In genomic region chr1:24137133-24137532, GRCm38 (mm10) we compare ENCODE assay signal across 8 mouse cellular contexts. TPM values are rescaled to one million over a fixed set of nuclear protein-coding genes. Genes with fewer than 3 reads are reported as not detected.
DNase-seq lines count a peak whose midpoint lies in the region; ATAC-seq and TF ChIP-seq lines count a peak whose summit lies in the region.

No protein-coding gene starts in this region.

- intact Hi-C loops in heart, adult 2 months (cut with DNase I): loop anchor here (5.0 kb wide), 1 partner anchor 110 kb away; no protein-coding TSS in a partner anchor
- intact Hi-C loops in heart, postnatal 25 days (cut with DNase I): loop anchor here (10.0 kb wide), 2 partner anchors 108 to 312 kb away; no protein-coding TSS in a partner anchor

- WGBS in heart, adult 2 months: 6% methylated on average over 3 of the region's 3 CpGs
- 7% methylated on average over 3 of the region's 3 CpGs for WGBS in embryonic facial prominence, embryonic 10.5 days
- 20% methylated on average over 3 of the region's 3 CpGs for WGBS in intestine, embryonic 14.5 days
- 17% methylated on average over 3 of the region's 3 CpGs for WGBS in midbrain, postnatal 0 days

- TF ChIP-seq CTCF in heart, adult 2 months (IDR thresholded peaks at IDR 0.05): peak; percentile 94
- TF ChIP-seq CTCF in midbrain, postnatal 0 days (IDR thresholded peaks at IDR 0.05): peak; percentile 83

- H3K79me2 ChIP-seq in heart, adult 2 months (replicated peaks; ENCODE audit: control insufficient read depth, insufficient read depth, low read length): no peaks in the 10 kb centered on the region

- H3K4me2 ChIP-seq in intestine, embryonic 14.5 days (ENCODE audit: low read length): no peak overlapping the region
- H3K4me2 ChIP-seq in midbrain, postnatal 0 days (ENCODE audit: low read depth, low read length, poor library complexity, severe bottlenecking): no peak overlapping the region

- no peak for ATAC-seq in intestine, embryonic 14.5 days (replicated peaks; ENCODE audit: low FRiP score, low TSS enrichment, low read depth)
- ATAC-seq in midbrain, postnatal 0 days (ENCODE audit: low FRiP score): no peak

- no peak overlapping the region for H3K27ac ChIP-seq in heart, adult 2 months
- no peak overlapping the region for H3K27ac ChIP-seq in embryonic facial prominence, embryonic 10.5 days (replicated peaks)
- no peak overlapping the region for H3K27ac ChIP-seq in intestine, embryonic 14.5 days (ENCODE audit: low read depth)
- H3K27ac ChIP-seq in midbrain, postnatal 0 days (ENCODE audit: low read depth, low read length): no peak overlapping the region

- peak; percentile 23 to 42 for DNase-seq in heart, adult 2 months
- DNase-seq in heart, postnatal 25 days (ENCODE audit: low spot score): no peak
- peak; percentile 65 to 71 for DNase-seq in adrenal gland, postnatal 36 days
- DNase-seq in embryonic facial prominence, embryonic 10.5 days (ENCODE audit: low spot score): peak; percentile 75
- peak; percentile 59 for DNase-seq in intestine, embryonic 14.5 days (ENCODE audit: low spot score)
- peak; percentile 79 to 82 for DNase-seq in left cerebral cortex, adult 18-20 months (ENCODE audit: low spot score in 2 of 2)
- peak; percentile 25 for DNase-seq in midbrain, postnatal 0 days (ENCODE audit: low spot score)
- peak; percentile 73 for DNase-seq in testis, postnatal 10 days (ENCODE audit: low spot score)

- no peak overlapping the region for H3K4me3 ChIP-seq in heart, adult 2 months
- no peak overlapping the region for H3K4me3 ChIP-seq in embryonic facial prominence, embryonic 10.5 days
- H3K4me3 ChIP-seq in intestine, embryonic 14.5 days (ENCODE audit: low read depth, low read length): no peak overlapping the region
- H3K4me3 ChIP-seq in midbrain, postnatal 0 days (ENCODE audit: low read depth, low read length): no peak overlapping the region

- H3K27me3 ChIP-seq in heart, adult 2 months (ENCODE audit: control insufficient read depth, insufficient read depth, low read length): no peaks in the 10 kb centered on the region
- H3K27me3 ChIP-seq in embryonic facial prominence, embryonic 10.5 days (replicated peaks; ENCODE audit: low read depth, poor library complexity, severe bottlenecking): peaks cover 12% of the 10 kb centered on the region; the same call in 1 of the 2 replicates
- no peaks in the 10 kb centered on the region for H3K27me3 ChIP-seq in intestine, embryonic 14.5 days (replicated peaks; ENCODE audit: control insufficient read depth, insufficient read depth, low read length)
- no peaks in the 10 kb centered on the region for H3K27me3 ChIP-seq in midbrain, postnatal 0 days (ENCODE audit: insufficient read depth, low read length)

- no peak overlapping the region for H3K9ac ChIP-seq in heart, adult 2 months (ENCODE audit: low read depth, low read length)
- H3K9ac ChIP-seq in intestine, embryonic 14.5 days (ENCODE audit: low read length): no peak overlapping the region
- H3K9ac ChIP-seq in midbrain, postnatal 0 days (replicated peaks; ENCODE audit: low read length, poor library complexity, severe bottlenecking): no peak overlapping the region

- no peaks in the 10 kb centered on the region for H3K36me3 ChIP-seq in heart, adult 2 months (ENCODE audit: control insufficient read depth, insufficient read depth, low read length)
- no peaks in the 10 kb centered on the region for H3K36me3 ChIP-seq in embryonic facial prominence, embryonic 10.5 days (replicated peaks)
- no peaks in the 10 kb centered on the region for H3K36me3 ChIP-seq in intestine, embryonic 14.5 days (ENCODE audit: control insufficient read depth, insufficient read depth, low read length)
- H3K36me3 ChIP-seq in midbrain, postnatal 0 days (ENCODE audit: insufficient read depth, low read length): no peaks in the 10 kb centered on the region

- TF ChIP-seq POLR2A in heart, adult 2 months (IDR thresholded peaks at IDR 0.05; ENCODE audit: insufficient read depth, low read depth, low read length): no peak

- no peaks in the 10 kb centered on the region for H3K4me1 ChIP-seq in heart, adult 2 months (ENCODE audit: control insufficient read depth, insufficient read depth, low read length)
- H3K4me1 ChIP-seq in embryonic facial prominence, embryonic 10.5 days: 0 out of 2 replicates have a peak, but pooled peaks cover 4% of the 10 kb centered on the region
- no peaks in the 10 kb centered on the region for H3K4me1 ChIP-seq in intestine, embryonic 14.5 days (replicated peaks; ENCODE audit: control insufficient read depth, insufficient read depth, low read length)
- no peaks in the 10 kb centered on the region for H3K4me1 ChIP-seq in midbrain, postnatal 0 days (ENCODE audit: insufficient read depth, low read length)

- no peaks in the 10 kb centered on the region for H3K9me3 ChIP-seq in embryonic facial prominence, embryonic 10.5 days
- no peaks in the 10 kb centered on the region for H3K9me3 ChIP-seq in intestine, embryonic 14.5 days (ENCODE audit: control insufficient read depth, low read length)
- H3K9me3 ChIP-seq in midbrain, postnatal 0 days (ENCODE audit: low read length): no peaks in the 10 kb centered on the region

- no peak for TF ChIP-seq EP300 in heart, adult 2 months (IDR thresholded peaks at IDR 0.05; ENCODE audit: insufficient read depth, low read depth, low read length)

RNA-seq across cellular contexts. Expression of gene Fam135a, which starts 37.0 kb away (rescaled TPM):
- 10 to 100 TPM; 21.0 to 21.1 TPM for total RNA-seq in heart, adult 2 months (2021)
- polyA plus RNA-seq in heart, adult 2 months (2012; rRNA removed): 6.6 and 14.4 TPM in 2 replicates
- 10 to 100 TPM; 18.6 to 21.8 TPM for total RNA-seq in heart, postnatal 25 days (2021)
- 10 to 100 TPM; 15.5 to 22.5 TPM for total RNA-seq in adrenal gland, postnatal 36 days (2021)
- polyA plus RNA-seq in embryonic facial prominence, embryonic 10.5 days (2016; fragmentation: Nextera tagmentation; extraction: Ambion mirVana): 43.6 and 46.5 TPM in 2 replicates
- 36.4 and 39.9 TPM in 2 replicates for polyA plus RNA-seq in intestine, embryonic 14.5 days (2014; fragmentation: Nextera tagmentation; extraction: Ambion mirVana)
- total RNA-seq in left cerebral cortex, adult 18-20 months (2021): 10 to 100 TPM; 25.8 to 28.4 TPM
- 38.0 and 44.4 TPM in 2 replicates for total RNA-seq in midbrain, postnatal 0 days (2014; rRNA removed)
- polyA plus RNA-seq in midbrain, postnatal 0 days (2015; fragmentation: Nextera tagmentation; extraction: Ambion mirVana): 19.8 and 22.0 TPM in 2 replicates

RNA-seq across cellular contexts. Expression of gene Col9a1, which starts 40.3 kb away (rescaled TPM):
- under 1 TPM in 1 of 2 experiments, not detected in 1; 0.05 TPM for total RNA-seq in heart, adult 2 months (2021)
- 0.10 and 0.26 TPM in 2 replicates for polyA plus RNA-seq in heart, adult 2 months (2012; rRNA removed)
- total RNA-seq in heart, postnatal 25 days (2021): under 1 TPM; 0.08 to 0.29 TPM
- not detected for total RNA-seq in adrenal gland, postnatal 36 days (2021)
- polyA plus RNA-seq in embryonic facial prominence, embryonic 10.5 days (2016; fragmentation: Nextera tagmentation; extraction: Ambion mirVana): 107 and 109 TPM in 2 replicates
- 2.7 and 2.9 TPM in 2 replicates for polyA plus RNA-seq in intestine, embryonic 14.5 days (2014; fragmentation: Nextera tagmentation; extraction: Ambion mirVana)
- total RNA-seq in left cerebral cortex, adult 18-20 months (2021): under 1 TPM; 0.56 to 0.60 TPM
- total RNA-seq in midbrain, postnatal 0 days (2014; rRNA removed): 1.7 and 2.2 TPM in 2 replicates
- 1.2 and 1.6 TPM in 2 replicates for polyA plus RNA-seq in midbrain, postnatal 0 days (2015; fragmentation: Nextera tagmentation; extraction: Ambion mirVana)
